Mouse (Mus musculus): ENCODE results near the gene Ankrd31.

DNA sequence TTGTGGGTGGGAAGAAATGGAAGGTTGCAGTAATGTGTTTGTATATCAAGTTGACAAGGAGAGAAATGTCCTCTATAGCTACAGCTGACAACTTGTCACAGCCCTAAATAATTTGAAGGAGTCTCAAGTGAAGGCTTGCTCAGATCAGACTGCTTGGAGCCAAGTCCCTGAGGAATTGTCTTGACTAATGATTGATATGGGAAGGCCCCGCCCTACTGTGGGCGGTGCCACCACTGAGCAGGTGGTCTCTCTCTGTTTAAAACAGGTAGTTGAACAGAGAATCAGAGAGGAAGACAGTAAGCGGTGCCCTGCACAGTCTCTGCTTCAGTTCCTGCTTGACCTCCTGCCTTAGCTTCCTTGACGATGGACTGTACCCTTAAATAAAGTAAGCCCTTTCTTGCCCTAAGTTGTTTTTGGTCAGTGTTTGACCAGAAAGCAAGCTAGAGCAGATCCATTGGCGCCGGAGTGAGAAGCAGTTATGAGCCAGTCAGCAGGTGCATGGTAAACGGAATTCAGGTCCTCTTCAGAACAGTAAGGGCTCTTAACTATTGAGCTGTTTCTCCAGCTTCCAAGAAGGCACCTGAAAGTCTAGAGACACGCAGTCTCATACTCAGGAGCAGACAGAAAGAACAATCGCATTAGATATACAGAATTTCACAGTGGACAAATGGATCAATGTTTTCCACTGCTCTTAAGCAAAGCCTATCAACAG, 45.3 kb upstream of the Ankrd31 start:
- TF ChIP-seq CTCF (IDR thresholded peaks at IDR 0.05; ENCODE audit: borderline replicate concordance, insufficient read depth, low read depth, low read length), result no peak
- no peak for TF ChIP-seq POLR2A (IDR thresholded peaks at IDR 0.05; ENCODE audit: borderline replicate concordance, insufficient read depth, low read length)

Measured in cerebellum, adult 2 months (tissue).